Mouse (Mus musculus) ovary, postnatal 10 days (tissue): ENCODE measurements around the gene Tal1.

Source experiments
- DNase-seq: peaks from one replicate; pipeline ENCODE4 v3.0.0; 2022; ENCODE audit warnings: low spot score

Tal1 gene

DNA sequence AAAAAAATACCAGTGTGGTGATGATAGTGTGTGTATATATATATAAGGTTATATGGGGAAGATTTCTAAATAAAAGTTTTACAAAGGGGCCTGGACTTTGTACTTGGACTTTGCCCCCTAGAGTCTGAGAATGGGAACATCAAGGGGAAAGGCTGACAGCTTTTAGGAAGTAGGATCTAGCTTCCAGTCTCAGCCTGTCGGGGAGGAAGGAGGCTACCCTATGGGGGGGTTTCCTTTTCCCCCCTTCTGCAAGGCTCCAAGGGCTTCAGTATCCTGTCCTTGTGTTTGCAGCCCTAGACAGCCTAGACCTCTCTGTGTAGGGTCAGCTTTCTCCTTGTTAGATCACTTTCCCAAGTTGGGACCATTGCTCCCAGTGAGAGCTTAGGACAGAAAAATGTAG is 15.4 kb downstream of the Tal1 start:
- DNase-seq = no peak

DNA sequence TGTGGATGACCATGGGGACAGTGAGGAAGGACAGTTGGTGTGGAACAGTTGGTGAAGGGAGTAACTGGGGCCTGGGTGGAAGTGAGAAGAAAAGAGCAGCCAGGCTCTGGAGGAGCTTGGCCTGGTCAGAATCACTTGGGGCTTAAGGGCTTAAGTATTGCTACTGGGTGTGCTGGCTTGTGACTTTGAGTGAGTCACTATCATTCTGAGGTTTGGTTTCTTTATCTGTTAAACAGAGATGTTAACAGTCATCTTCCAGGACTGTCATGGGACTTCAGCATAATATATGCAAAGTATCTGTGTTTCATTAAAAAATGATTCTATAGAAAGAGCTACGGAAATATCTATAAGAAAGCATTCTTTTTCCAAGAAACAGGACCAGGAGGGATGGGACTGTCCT is 18.6 kb downstream of the Tal1 start:
- DNase-seq = no peak

DNA sequence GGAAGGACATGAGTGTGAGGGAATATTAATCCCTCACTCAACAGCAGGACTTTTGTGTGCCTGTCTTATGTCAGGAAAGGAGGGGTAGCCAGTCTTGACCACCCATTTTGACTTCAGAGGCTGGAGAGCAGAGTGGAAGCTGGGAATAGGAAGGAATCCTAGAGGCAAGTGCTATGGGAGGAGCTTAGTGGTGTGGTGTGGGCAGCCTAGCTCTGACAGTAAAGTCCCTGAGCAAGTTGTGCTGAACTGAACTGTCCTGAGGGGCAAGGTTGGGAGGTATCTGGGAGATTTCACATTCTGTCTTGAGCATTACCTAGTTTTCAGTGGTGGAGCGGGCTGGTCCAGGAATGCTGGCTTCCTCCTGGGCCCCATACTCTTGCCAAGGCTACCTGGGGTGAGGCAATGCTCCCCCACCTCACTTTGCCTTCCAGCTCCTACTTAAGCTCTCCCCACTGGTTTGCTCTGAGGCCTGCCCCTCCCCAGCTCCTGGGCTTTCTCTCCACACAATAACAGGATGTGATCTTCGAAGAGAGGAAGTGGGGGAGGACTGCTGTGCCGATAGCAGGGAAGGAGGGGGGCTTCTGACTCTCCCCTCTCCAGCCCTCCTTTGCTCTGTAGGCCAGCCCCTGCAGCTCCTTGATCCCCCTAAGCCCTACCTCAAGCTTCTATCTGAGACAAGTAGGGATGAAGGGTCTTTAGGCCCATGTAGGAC is 19.1 kb downstream of the Tal1 start:
- no peak for DNase-seq

DNA sequence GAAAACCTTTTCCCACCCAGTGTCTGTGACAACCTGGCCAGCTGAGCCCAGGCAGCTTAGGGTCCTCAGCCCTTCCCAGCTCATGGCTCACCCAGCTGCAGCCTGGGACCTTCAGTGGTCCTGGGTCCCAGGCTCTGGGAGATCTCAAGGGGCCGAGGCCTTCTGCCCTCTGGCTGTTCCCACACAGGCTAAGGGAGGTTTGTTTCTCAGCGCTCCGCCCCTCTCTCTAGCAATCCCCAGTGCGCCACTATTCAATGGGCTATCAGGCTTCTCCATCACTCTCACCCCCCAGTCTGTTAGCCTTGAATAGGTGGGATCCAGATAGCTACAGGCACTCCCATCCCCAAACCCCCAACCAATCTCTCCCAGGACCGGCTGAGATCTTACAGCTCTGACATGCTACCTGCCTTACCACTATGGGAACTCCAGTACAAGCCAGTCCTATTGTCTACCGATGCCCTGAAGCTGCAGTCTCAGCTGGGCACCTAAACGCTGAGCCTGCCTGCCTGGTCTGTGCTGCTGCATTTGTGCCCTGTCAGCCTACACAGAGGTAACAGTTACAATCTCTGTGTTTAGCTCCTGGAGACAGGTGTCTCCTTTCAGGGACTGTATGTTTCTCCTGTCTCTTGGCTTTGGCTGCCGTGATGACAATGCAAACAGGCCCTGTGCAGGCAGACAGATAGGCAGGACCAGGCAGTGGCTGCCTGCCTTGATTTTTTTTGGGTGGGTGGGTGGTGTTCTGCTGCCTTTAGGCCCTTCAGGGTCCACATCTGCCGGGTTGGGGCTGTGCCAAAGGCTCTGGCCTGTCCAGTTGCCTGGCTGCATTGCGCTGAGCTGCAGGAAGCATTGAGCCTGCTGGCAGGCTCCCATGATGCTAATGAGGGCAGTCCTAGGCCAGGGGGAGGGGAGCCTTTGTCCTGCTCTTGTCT is 22.9 kb downstream of the Tal1 start:
- no peak for DNase-seq

DNA sequence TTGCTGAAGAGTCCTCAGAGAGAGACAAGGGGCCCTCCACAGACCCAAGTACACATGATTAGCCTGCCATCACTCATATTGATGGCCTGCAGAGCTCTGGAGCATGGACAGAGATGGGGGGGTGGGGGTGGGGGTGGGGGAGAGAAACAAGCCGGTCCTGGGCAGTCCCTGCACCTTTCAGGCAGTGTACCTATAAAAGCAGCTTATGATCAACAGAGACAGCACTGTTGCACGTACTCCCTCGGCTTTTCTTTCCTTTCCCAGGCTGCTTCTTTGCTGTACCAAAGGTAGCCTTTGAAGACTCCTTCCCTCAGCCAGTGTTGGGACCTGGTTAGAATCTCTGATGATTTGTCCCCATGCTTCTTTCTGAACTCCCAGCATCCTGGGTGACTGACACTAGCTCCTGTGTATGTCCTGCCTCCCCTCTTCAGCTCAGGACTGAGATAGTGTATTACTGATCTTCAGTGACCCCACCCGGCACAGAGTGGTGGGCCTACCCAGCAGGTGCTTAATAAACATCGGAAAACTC is 23.7 kb downstream of the Tal1 start:
- DNase-seq = no peak

DNA sequence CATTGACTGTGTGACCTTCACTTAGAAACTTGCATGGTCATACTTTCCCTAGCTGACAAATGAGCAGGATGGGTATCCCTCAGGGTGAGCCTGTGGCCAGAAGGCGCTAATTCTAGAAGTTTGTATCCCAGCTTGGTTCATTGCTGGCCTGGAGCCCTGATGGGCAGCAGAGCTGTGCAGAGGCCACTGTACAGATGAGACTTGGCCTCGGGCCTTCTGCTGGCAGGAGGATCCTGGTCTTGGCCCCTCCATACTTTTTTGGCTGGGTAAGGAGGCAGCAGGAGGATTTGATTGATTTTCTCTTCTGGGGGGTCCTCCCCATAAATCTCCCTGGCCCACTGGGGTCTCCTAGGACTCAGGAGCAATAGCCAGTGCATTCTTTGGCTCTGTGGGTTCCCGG is 26.8 kb downstream of the Tal1 start:
- DNase-seq = no peak

DNA sequence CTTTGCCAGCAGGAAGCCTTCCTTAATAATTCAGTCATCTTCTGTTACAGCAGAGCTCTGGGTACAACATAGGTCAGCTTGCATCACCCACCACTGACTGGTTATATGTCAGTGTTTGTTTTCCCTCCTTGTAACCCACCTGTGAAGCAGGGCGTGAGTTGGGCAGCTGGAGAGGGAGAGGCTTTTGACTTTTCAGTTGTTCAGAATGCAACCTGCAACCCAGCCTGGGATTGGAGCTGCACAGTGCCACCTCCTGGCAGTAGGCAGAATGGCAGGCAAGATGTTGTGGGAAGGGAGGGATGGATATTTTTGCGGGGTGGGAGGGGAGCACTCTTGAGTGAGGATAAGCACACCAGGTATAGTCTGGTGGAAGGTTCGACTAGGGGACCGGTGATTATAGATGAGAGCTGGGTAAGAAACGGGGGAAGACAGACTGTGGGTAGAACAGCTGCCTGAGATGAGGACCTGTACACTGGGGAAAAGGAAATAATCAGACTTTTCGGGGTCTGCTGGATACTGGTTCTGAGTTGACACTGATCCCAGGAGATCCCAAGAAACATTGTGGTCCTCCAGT is 29.4 kb downstream of the Tal1 start:
- no peak for DNase-seq

DNA sequence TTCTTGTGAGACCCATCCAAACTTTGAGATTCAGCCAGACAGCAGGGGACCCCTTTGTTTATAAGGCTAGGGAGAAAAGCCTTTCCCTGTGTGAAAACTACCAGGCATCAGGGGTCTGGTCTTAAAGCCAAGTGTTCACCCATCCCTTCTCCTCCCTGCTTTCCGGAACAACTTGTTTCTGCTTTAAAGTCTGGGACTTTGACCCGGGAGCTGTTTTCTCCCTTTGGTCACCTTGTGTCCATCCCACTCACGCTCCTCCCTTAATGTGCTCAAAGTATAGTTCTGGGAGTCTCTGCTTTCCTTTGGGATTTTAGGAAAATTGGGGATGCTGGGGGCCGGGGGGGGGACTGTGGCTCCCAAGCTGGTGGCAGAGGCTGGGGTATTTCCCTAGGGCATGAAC is 30.0 kb downstream of the Tal1 start:
- no peak for DNase-seq

DNA sequence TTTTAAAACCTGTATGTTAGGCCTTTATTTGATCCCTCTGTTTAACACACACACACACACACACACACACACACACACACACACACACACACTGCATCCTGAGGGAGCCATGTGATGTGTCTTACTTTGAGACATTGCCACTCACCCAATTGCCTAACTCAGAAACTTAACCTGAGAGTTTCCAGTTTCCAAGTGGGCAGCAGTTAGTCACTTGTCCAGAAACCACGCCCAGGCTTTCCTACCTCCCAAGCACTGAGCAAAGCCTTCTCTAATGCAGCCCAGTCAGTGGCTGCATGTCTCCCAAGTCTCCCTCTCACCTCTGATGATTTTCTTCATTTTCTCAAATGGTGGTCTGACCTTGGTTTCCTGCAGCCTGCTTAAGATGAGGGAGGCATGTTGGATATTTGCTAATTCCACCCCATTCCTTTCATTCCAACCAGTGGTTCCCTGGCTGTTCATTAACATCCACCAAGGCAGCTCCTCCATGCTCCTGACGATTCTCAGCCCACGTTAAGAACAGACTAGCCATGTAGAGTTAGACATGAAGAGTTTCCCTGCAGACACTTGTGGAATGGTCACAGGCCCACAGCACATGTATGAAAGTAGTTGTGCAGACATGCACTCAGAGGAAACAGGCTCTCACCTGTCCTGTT is 30.7 kb downstream of the Tal1 start:
- DNase-seq = no peak

DNA sequence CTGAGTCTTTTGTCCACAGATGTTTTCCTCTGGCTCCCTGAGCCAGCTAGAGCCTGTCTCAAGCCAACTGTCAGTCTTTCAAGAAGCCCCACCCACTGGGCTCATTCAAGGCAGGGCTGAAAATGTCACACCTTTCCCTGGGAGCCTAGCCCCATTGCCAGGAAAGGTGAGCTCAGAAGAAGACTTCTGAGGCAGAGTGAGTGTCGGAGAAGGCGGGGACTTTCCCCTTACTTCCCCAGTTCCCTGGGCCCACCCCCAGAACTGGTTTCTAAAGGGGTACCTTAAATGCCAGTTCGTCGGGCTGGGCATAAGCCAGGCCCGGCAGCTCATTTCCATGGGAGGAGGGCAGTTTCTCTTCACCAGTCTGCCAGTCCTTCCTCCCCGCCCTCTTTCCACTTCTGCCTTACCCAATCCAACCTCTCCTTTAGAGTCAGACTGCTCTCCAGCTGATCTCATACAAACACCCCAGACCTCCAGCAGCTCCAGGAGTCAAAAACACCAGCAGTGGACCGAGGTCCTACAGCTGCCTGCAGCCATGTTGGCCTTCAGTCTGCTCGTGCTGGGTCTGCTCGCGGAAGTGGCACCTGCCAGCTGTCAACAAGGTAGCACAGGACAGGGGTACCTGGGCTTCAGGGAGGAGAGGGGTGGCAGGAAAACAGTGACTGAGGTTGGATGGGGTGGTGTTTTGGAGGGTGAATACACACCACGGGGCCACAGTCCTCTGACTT is 32.5 kb downstream of the Tal1 start, which contains the start of gene Pdzk1ip1:
Pdzk1ip1 (plus strand) TSS at position 98 of the 728 bp plus-strand sequence.
- no peak for DNase-seq

DNA sequence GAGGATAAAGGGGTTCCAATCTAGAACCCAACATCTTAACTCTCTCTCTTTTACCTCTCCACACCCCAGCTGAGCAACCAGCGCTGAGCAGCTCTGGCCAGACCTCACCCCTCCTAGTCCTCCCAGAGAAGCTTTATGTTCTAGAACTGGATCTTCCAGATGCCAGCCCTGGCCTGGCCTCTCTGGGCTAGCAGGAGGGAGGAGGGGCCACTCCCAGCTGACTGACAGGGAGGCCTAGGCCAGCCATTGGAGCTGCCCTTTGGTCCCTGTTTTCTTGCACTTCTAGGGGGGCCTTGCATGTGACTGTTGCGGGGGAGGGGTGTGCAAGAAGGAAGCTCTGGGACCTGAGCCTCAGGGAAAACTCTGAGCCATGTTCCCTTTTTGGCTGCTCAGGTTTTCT is 34.4 kb downstream of the Tal1 start:
- DNase-seq = no peak

DNA sequence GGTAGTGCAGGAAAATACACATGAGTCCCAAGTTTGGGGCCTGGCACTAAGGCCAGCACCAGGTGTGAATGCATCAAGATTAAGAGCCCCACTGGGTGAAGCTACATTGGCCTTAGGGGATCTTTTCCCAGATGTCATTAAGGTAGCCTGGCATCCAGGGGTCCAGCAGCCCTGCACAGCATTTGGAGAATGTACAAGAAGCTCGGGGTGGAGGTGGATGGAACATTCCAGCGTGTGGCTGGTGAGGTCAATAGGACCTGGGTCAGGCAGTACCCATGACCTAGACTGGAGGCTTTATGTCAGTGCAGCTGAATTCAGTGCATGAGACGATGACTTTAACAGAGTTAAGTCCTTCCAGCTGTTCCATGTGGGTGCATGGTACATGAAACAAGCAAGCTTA is 35.6 kb downstream of the Tal1 start:
- no peak for DNase-seq

DNA sequence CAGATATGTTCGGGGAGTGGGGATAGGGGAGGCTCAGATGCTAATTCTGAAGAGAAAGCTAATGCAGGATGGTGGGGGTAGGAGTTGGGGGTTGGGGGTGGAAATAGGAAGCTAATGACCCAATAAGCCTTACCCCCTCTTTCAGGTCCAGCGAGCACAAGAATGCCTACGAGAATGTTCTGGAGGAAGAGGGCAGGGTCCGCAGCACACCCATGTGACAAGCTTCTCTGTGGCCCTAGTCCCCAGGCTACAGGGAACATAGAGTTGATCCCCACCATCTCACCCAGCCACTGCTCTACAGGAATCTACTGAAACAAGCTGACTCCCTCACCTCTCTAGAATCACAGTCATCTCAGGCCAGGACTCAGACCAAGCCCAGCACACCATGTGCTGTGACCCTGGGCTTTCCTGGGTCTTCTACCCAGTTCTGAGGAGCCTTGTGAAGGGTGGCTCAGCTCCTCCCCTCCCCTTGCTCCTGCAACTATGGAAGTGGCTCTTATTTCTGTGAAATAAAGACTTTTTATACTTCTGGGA is 37.2 kb downstream of the Tal1 start:
- DNase-seq = no peak

DNA sequence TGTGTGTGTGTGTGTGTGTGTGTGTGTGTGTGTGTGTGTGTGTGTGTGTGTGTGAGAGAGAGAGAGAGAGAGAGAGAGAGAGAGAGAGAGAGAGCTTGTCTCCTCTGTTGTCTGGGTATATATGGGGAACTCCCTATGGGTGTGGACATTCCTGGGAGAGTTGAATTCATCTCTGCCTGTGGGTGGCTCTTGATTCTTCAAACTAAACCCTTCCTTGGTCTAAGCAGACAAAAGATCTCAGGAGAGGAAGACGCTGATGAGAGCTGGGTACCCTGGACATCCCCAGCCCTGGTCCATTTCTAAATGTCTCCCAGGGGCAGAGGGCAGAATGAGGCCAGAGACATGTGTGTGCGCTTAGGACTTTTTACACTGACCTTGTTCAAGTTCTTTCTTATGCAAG is 37.8 kb downstream of the Tal1 start:
- DNase-seq = no peak

DNA sequence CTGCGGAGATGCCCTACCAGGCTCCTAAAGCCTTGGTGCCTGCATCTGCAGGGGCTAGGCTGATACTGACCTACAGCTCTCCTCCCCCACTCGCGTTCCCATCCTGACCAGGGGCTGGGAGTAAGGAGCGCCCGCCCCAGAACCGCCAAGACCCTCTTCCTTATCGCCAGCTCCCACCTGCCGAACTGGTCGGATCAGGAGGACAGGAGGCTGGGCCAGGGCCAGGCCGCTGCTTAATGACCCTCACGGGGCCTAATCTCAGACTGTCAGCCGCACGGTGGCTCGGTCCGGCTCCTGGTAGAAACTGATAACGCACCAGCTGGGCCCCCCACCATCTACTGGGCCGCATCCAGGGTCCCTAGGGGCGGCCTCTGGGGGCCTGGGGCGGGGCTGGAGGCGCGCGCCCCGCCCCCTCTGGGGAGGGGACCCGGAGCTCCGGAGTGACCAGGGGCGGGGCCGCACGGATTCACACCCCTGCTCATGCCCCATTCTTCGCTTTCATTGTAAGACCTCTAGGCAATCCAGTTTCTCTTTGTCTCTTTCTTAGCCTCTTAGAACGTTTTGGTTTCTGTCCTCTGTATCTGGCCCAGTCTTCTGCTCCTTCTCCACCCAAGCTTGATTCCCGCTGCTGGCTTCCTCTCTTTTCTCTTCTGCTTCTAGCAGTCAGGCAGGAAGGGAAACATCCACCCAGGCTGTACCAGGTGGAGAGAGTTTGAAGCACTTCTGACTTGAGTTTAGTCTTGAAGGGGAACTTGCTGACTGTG is 39.6 kb downstream of the Tal1 start:
- DNase-seq = no peak

DNA sequence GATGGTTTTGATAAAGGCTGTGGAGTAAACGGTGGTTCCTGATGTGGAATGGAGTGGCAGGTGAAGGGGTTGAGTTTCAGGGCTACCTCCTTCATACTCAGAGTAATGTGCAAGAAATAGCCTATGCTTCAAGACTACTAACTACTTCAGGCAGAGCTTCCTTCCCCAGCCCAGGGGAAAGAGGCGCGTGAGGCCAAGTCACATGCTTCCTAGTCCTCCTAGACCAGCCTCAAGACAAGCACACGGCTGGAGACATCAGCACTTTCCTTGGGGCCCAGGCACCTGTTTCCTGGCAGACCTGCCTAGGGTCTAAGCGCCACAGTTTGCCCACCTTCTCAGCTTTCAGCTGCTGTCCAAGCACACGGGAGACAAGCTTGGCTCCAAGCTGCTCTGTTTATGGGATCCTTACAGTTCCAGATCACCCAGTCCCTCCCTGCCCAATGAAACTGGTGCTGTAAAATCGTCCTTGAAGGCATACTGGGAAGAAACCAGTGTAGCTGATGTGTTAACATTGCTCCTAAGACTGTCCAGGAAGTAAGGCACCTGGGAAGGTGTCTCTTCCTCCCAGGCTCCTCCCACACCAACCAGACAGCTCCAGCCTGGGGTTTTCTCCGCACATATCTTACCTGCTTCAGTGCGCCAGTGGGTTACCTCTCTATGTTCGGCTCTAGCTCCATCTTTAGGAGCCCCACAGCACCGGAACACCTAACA is 40.4 kb downstream of the Tal1 start:
- no peak for DNase-seq

DNA sequence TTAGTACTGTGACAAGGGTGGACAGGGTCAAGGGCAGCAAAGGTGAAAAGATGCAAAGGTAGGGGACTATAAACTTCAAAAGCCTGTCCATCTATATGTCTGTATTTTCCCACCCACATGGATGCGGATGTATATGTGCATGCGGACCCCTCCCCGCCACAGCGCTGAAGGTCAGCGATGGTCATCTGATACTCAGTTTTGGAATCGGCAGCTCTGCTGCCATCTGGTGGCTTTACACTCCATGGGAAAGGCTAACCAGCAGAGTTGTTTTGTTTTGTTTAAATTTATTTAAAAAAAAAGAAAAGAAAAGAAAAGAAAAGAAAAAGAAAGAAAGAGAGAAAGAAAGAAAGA is 40.9 kb downstream of the Tal1 start:
- no peak for DNase-seq

DNA sequence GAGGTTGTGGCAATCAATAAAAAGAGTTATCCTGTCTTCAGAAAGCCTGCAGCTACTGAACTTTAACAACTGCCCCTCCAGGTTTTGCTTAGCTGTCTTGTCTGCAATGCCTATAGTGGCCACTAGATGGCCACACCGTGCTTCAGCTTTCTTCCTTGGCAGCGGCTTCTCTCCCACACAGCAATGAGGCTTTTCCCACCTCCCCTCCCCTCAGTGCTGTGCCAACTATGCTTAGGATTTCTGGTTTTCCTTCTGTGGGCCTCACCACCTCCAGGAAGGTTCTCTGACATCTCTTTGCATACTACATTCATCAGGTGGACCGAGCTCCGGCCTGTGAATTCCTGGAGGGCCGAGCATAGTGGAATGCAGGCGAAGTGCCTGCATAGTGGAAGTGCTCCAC is 45.5 kb downstream of the Tal1 start:
- no peak for DNase-seq

DNA sequence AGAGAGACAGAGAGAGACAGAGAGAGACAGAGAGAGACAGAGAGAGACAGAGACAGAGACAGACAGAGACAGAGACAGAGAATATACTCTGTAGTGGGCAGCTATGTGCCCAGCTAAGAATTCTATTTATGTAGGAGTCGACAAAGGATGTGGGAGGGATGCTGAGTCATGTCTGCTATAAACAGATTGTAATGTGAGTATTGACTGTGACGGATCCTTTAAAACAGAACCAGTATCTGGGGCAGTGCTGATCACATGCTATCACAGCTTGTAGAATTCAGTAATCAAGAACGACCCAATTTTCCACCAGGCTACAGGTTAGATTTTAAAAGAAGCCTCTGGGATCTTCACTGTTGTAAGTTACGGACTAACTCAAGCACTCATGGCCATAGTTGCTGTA is 47.3 kb downstream of the Tal1 start:
- DNase-seq = no peak

DNA sequence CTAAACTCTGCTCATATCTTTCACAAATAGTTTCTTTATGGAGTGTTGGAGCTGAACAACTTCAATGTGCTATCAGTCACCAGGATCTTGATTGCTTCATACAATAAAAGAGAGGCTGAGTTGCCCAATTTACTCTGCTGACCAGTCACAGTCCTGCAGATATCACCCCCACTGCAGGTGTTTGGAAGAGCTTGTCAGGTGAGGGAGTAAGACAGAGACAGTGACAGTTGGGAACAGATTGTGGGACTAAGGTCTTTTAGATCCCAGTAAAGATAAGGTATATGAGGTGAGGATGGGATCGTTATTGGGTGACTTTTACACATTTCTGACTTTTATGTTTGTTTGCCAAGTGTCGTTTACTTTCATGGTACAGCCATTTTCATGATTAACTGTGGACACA is 54.9 kb downstream of the Tal1 start:
- DNase-seq = no peak
